ENCODE assay signal across 8 mouse cellular contexts in genomic region chr8:120334878-120335261, GRCm38 (mm10).
A peak's percentile ranks its signal among the peaks of the same experiment; 100 is the strongest.
DNase-seq lines count a peak whose midpoint lies in the region; ATAC-seq lines count a peak whose summit lies in the region.

No protein-coding gene starts in this region.

- H3K9ac ChIP-seq in heart, embryonic 15.5 days, result 0 out of 2 replicates have a peak overlapping the region, but pooled peaks have one; percentile 4
- no peak overlapping the region for H3K9ac ChIP-seq in liver, embryonic 11.5 days (ENCODE audit: low read depth, low read length)
- no peak overlapping the region for H3K9ac ChIP-seq in stomach, embryonic 14.5 days (replicated peaks; ENCODE audit: low read depth, low read length)

- H3K36me3 ChIP-seq in heart, embryonic 15.5 days, result no peaks in the 10 kb centered on the region
- no peaks in the 10 kb centered on the region for H3K36me3 ChIP-seq in liver, embryonic 11.5 days (ENCODE audit: control insufficient read depth, insufficient read depth, low read length)
- no peaks in the 10 kb centered on the region for H3K36me3 ChIP-seq in stomach, embryonic 14.5 days (ENCODE audit: control insufficient read depth, insufficient read depth, low read length)

- peaks cover 51% of the 10 kb centered on the region for H3K4me1 ChIP-seq in heart, embryonic 15.5 days (replicated peaks)
- peaks cover 49% of the 10 kb centered on the region for H3K4me1 ChIP-seq in liver, embryonic 11.5 days (replicated peaks; ENCODE audit: control insufficient read depth, insufficient read depth, low read length)
- peaks cover 17% of the 10 kb centered on the region for H3K4me1 ChIP-seq in stomach, embryonic 14.5 days (ENCODE audit: control insufficient read depth, insufficient read depth, low read length)

- H3K27me3 ChIP-seq in heart, embryonic 15.5 days, result peaks cover 4% of the 10 kb centered on the region; the same call in 1 of the 2 replicates
- H3K27me3 ChIP-seq in liver, embryonic 11.5 days (replicated peaks; ENCODE audit: control insufficient read depth, insufficient read depth, low read length), result no peaks in the 10 kb centered on the region
- H3K27me3 ChIP-seq in stomach, embryonic 14.5 days (ENCODE audit: control insufficient read depth, insufficient read depth, low read length), result no peaks in the 10 kb centered on the region

- peak overlapping the region; percentile 41; the same call in 1 of the 2 replicates for H3K4me2 ChIP-seq in heart, embryonic 15.5 days
- H3K4me2 ChIP-seq in liver, embryonic 11.5 days, result peak overlapping the region; percentile 60
- H3K4me2 ChIP-seq in stomach, embryonic 14.5 days (replicated peaks; ENCODE audit: low read depth, low read length), result 0 out of 2 replicates have a peak overlapping the region, but pooled peaks have one; percentile 3

- H3K27ac ChIP-seq in heart, embryonic 15.5 days, result peak overlapping the region; percentile 63
- peak overlapping the region; percentile 66 for H3K27ac ChIP-seq in liver, embryonic 11.5 days (ENCODE audit: low read depth, low read length)
- peak overlapping the region; percentile 71 for H3K27ac ChIP-seq in stomach, embryonic 14.5 days (ENCODE audit: low read length)

- WGBS in heart, embryonic 15.5 days, result 31% methylated on average over 5 of the region's 5 CpGs
- WGBS in liver, embryonic 11.5 days, result 11% methylated on average over 5 of the region's 5 CpGs
- WGBS in stomach, embryonic 14.5 days, result 24% methylated on average over 5 of the region's 5 CpGs

- DNase-seq in left cerebral cortex, postnatal 4 days, result peak; percentile 65
- DNase-seq in left cerebral cortex, adult 8-10 months (ENCODE audit: low spot score in 2 of 2), result no peak
- DNase-seq in ZHBTc4 (ENCODE audit: low read depth, low spot score), result peak; percentile 98
- DNase-seq in liver, embryonic 11.5 days (ENCODE audit: low spot score), result no peak
- DNase-seq in adrenal gland, adult 18-20 months (ENCODE audit: low spot score in 2 of 2), result no peak
- no peak for DNase-seq in right cerebral cortex, postnatal 10 days (ENCODE audit: low spot score in 2 of 2)

- H3K4me3 ChIP-seq in heart, embryonic 15.5 days, result no peak overlapping the region
- H3K4me3 ChIP-seq in liver, embryonic 11.5 days (ENCODE audit: low read depth, low read length), result no peak overlapping the region
- no peak overlapping the region for H3K4me3 ChIP-seq in stomach, embryonic 14.5 days (ENCODE audit: low read depth, low read length)

- intact Hi-C loops in left cerebral cortex, postnatal 4 days (cut with DNase I), result no loop called here

- ATAC-seq in heart, embryonic 15.5 days (replicated peaks; ENCODE audit: insufficient number of reproducible peaks, insufficient read depth, low FRiP score, low read depth), result 0 out of 2 replicates have a peak, but pooled peaks have one; percentile 20
- ATAC-seq in liver, embryonic 11.5 days (replicated peaks; ENCODE audit: low FRiP score), result peak; percentile 33
- no peak for ATAC-seq in stomach, embryonic 14.5 days (ENCODE audit: insufficient number of reproducible peaks, insufficient read depth, low FRiP score, low read depth)

- no peaks in the 10 kb centered on the region for H3K9me3 ChIP-seq in heart, embryonic 15.5 days (replicated peaks)
- H3K9me3 ChIP-seq in liver, embryonic 11.5 days (ENCODE audit: control insufficient read depth, low read length), result no peaks in the 10 kb centered on the region
- no peaks in the 10 kb centered on the region for H3K9me3 ChIP-seq in stomach, embryonic 14.5 days (ENCODE audit: control insufficient read depth, low read depth, low read length)

Comparison
In these comparisons a context has a peak if more than half of its experiments do, and no peak if none do; other contexts are left out.
1. DNase-seq: peak in left cerebral cortex, postnatal 4 days (single experiment) and ZHBTc4 (single experiment); none in left cerebral cortex, adult 8-10 months (0 of 2), liver, embryonic 11.5 days (single experiment), adrenal gland, adult 18-20 months (0 of 2) and right cerebral cortex, postnatal 10 days (0 of 2).
2. H3K4me2 ChIP-seq: peak in every context shown above with its lines; median percentile 60 in liver, embryonic 11.5 days; 41 in heart, embryonic 15.5 days; 3 in stomach, embryonic 14.5 days.
3. Peak in every context shown above with its lines, with median percentiles within 50 percentile points of each other: H3K27ac ChIP-seq.